Mouse (Mus musculus) yolk sac, embryonic 10.5 days (tissue): ENCODE results near the gene Hsbp1.

ENCODE experiments used
- DNase-seq: peaks from one replicate; pipeline ENCODE4 v3.0.0-alpha.2; 2017; ENCODE audit warnings: low spot score

Gene Hsbp1

GRCm38 (mm10) chr8:119386988-119387387, 42.7 kb downstream of the Hsbp1 start:
- no peak for DNase-seq

- DNase-seq = no peak
Observed at GRCm38 (mm10) chr8:119394097-119394496, 49.8 kb downstream of the Hsbp1 start.

- peak; percentile 94 for DNase-seq
Observed at GRCm38 (mm10) chr8:119394524-119395026, 50.3 kb downstream of the Hsbp1 start, which contains the start of gene Mlycd. TSS of gene Mlycd (plus strand) at chr8:119394878.

GRCm38 (mm10) chr8:119395072-119395950, 51.0 kb downstream of the Hsbp1 start:
- DNase-seq = no peak
